Mouse (Mus musculus) myocyte (in vitro differentiated cells): ENCODE results near the gene Zfp36l1. TPM values are rescaled to one million over a fixed set of nuclear protein-coding genes. Genes with fewer than 3 reads are reported as not detected.
A peak's percentile ranks its signal among the peaks of the same experiment; 100 is the strongest.

Source experiments
- H3K27me3 ChIP-seq: one replicate; pipeline ENCODE4 v1.6.1; 2011; ENCODE audit not compliant: control insufficient read depth, insufficient read depth, insufficient read length
- H3K36me3 ChIP-seq: one replicate; pipeline ENCODE4 v1.6.1; 2011; ENCODE audit not compliant: control insufficient read depth, insufficient read depth
- H3K4me2 ChIP-seq: one replicate; pipeline ENCODE4 v1.6.1; 2011; ENCODE audit warnings: low read depth, control low read depth
- H3K4me3 ChIP-seq: one replicate; pipeline ENCODE4 v1.5.1; 2011; ENCODE audit warnings: mild to moderate bottlenecking, control low read depth, moderate library complexity
- H3K79me2 ChIP-seq: one replicate; pipeline ENCODE4 v1.6.1; 2011; ENCODE audit not compliant: control insufficient read depth, insufficient read depth
- H3ac ChIP-seq: one replicate; pipeline ENCODE4 v1.6.1; 2011; ENCODE audit not compliant: control insufficient read depth, insufficient read length
- CEBPB ChIP-seq: IDR thresholded peaks from 2 replicates; pipeline ENCODE4 v1.6.1; 2011; ENCODE audit warnings: mild to moderate bottlenecking, moderate library complexity; ENCODE audit not compliant: poor library complexity, insufficient read depth, severe bottlenecking
- E2F4 ChIP-seq: IDR thresholded peaks from one replicate; pipeline ENCODE4 v1.6.1; 2011; ENCODE audit warnings: mild to moderate bottlenecking, control low read depth, moderate library complexity; ENCODE audit not compliant: insufficient read depth
- MAX ChIP-seq: IDR thresholded peaks from one replicate; pipeline ENCODE4 v1.6.1; 2011; ENCODE audit warnings: low read depth, mild to moderate bottlenecking, control low read depth
- MYOD1 ChIP-seq, 3 experiments: IDR thresholded peaks; one replicate each; pipeline ENCODE4 v1.6.1; 2011; ENCODE audit warnings: control low read depth in 2 of 3, low read depth in 2 of 3, mild to moderate bottlenecking in 2 of 3, moderate library complexity in 1 of 3; ENCODE audit not compliant: insufficient read length in 2 of 3, control insufficient read depth in 1 of 3
- MYOG ChIP-seq, 3 experiments: IDR thresholded peaks; one replicate each; pipeline ENCODE4 v1.6.1; 2011; ENCODE audit warnings: control low read depth in 2 of 3, low read depth in 2 of 3, mild to moderate bottlenecking in 2 of 3; ENCODE audit not compliant: insufficient read length in 2 of 3, control insufficient read depth in 1 of 3, insufficient read depth in 1 of 3
- POLR2A ChIP-seq: IDR thresholded peaks from one replicate; pipeline ENCODE4 v1.6.1; 2011; ENCODE audit warnings: low read depth, mild to moderate bottlenecking, control low read depth, moderate library complexity; ENCODE audit not compliant: insufficient read length
- POLR2AphosphoS2 ChIP-seq: IDR thresholded peaks from one replicate; pipeline ENCODE4 v1.6.1; 2011; ENCODE audit warnings: low read depth, control low read depth; ENCODE audit not compliant: insufficient read length
- REST ChIP-seq: IDR thresholded peaks from one replicate; pipeline ENCODE4 v1.6.1; 2011; ENCODE audit warnings: mild to moderate bottlenecking, control low read depth, moderate library complexity; ENCODE audit not compliant: insufficient read depth, insufficient read length
- SRF ChIP-seq: IDR thresholded peaks from one replicate; pipeline ENCODE4 v1.6.1; 2011; ENCODE audit warnings: low read depth; ENCODE audit not compliant: control insufficient read depth, insufficient read length
- TCF12 ChIP-seq: IDR thresholded peaks from one replicate; pipeline ENCODE4 v1.6.1; 2011; ENCODE audit warnings: mild to moderate bottlenecking, control low read depth; ENCODE audit not compliant: poor library complexity, insufficient read depth, severe bottlenecking
- TCF3 ChIP-seq: IDR thresholded peaks from one replicate; pipeline ENCODE4 v1.6.1; 2011; ENCODE audit warnings: low read depth, control low read depth; ENCODE audit not compliant: insufficient read length
- USF1 ChIP-seq: IDR thresholded peaks from one replicate; pipeline ENCODE4 v1.6.1; 2011; ENCODE audit warnings: low read depth, mild to moderate bottlenecking, control low read depth, moderate library complexity
- polyA plus RNA-seq: library from polyadenylated mRNA; unstranded; fragments of >200 nt; fragmentation: generic; extraction: Trizol; gene quantifications from one replicate; pipeline ENCODE4 v1.2.1, GENCODE M21; 2012; ENCODE audit warnings: missing spikeins

Gene Zfp36l1
- polyA plus RNA-seq, 1 experiment: 35.7 TPM

GRCm38 (mm10) chr12:80116206-80117112 lies 3.6 kb upstream of the Zfp36l1 start:
- Histone ChIP-seq H3K36me3 (no peaks in the 10 kb centered on the region), H3K4me3 (peak overlapping the region; percentile 100), H3K4me2 (peak overlapping the region; percentile 100), H3K27me3 (no peaks in the 10 kb centered on the region), H3K79me2 (peaks cover 14% of the 10 kb centered on the region), H3ac (peak overlapping the region; percentile 78)
- TF ChIP-seq MAX: no peak
- no peak for TF ChIP-seq POLR2A
- TF ChIP-seq USF1: no peak
- TF ChIP-seq REST: no peak
- TF ChIP-seq POLR2AphosphoS2: no peak
- no peak for TF ChIP-seq MYOG (IDR thresholded peaks at IDR 0.05; ENCODE audit: control insufficient read depth in 1 of 3, insufficient read depth in 1 of 3, insufficient read length in 2 of 3, low read depth in 2 of 3)
- TF ChIP-seq CEBPB: no peak
- TF ChIP-seq TCF3: no peak
- TF ChIP-seq E2F4: no peak
- no peak for TF ChIP-seq MYOD1 (IDR thresholded peaks at IDR 0.05; ENCODE audit: control insufficient read depth in 1 of 3, insufficient read length in 2 of 3, low read depth in 2 of 3)
- no peak for TF ChIP-seq TCF12
- no peak for TF ChIP-seq SRF

- H3K27me3 ChIP-seq: no peaks in the 10 kb centered on the region
- peak overlapping the region; percentile 100 for H3K4me3 ChIP-seq
- peak overlapping the region; percentile 100 for H3K4me2 ChIP-seq
- peaks cover 20% of the 10 kb centered on the region for H3K79me2 ChIP-seq
- TF ChIP-seq CEBPB: no peak
- no peak for TF ChIP-seq SRF
- no peak for TF ChIP-seq TCF12
- TF ChIP-seq MYOG (IDR thresholded peaks at IDR 0.05; ENCODE audit: control insufficient read depth in 1 of 3, insufficient read depth in 1 of 3, insufficient read length in 2 of 3, low read depth in 2 of 3): no peak
- no peak for TF ChIP-seq MYOD1 (IDR thresholded peaks at IDR 0.05; ENCODE audit: control insufficient read depth in 1 of 3, insufficient read length in 2 of 3, low read depth in 2 of 3)
- TF ChIP-seq USF1: no peak
- TF ChIP-seq POLR2A: no peak
- no peak for TF ChIP-seq E2F4
- H3K36me3 ChIP-seq: no peaks in the 10 kb centered on the region
- H3ac ChIP-seq: peak overlapping the region; percentile 78
Observed at GRCm38 (mm10) chr12:80115863-80116194, 3.0 kb upstream of the Zfp36l1 start.

DNA sequence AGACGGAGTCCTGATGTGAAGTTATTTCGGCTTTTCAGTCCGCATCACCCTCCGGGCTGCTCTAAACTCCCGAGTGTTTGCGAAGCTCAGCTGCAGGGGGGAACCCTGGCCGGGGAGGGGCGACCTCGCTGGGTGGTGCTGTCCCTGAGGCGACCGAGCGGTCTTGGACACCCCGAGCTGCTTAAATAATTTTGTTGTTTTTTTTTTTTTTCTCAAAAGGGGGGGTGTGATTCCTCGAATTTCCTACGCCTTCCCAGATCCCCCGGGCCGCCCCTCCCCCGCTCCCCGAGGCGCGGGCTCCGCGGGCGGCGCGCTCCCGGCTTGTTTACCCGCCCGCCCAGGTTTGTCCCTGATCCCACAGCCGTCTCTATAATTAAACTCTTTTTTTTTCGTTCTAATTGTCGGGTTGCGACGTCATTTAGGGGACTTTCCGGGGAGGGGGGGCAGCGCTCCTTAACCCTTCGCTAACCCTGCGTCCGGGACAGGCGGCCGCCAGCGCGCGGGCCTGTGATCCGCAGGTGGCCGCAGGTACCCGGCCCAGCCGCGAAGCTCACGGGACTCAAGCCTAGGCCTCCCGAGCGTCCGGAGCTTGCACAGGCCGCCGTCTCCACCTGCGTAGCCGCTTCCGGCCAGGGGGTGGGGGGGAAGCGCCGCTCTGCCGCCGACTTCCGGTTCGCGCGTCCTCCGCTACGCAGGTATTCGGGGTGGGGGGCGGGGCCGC lies 2.5 kb upstream of the Zfp36l1 start:
- H3ac ChIP-seq: peak overlapping the region; percentile 78
- peak overlapping the region; percentile 100 for H3K4me3 ChIP-seq
- peaks cover 25% of the 10 kb centered on the region for H3K79me2 ChIP-seq
- TF ChIP-seq USF1 (no peak), REST (no peak), POLR2AphosphoS2 (peak; percentile 62), MAX (no peak), POLR2A (peak; percentile 56), CEBPB (no peak), MYOG (IDR thresholded peaks at IDR 0.05; ENCODE audit: control insufficient read depth in 1 of 3, insufficient read depth in 1 of 3, insufficient read length in 2 of 3, low read depth in 2 of 3) (peak in 1 of 3 experiments; percentile 56), MYOD1 (IDR thresholded peaks at IDR 0.05; ENCODE audit: control insufficient read depth in 1 of 3, insufficient read length in 2 of 3, low read depth in 2 of 3) (peak in 1 of 3 experiments; percentile 44), E2F4 (no peak), TCF3 (no peak), SRF (no peak)
- peak overlapping the region; percentile 100 for H3K4me2 ChIP-seq
- H3K36me3 ChIP-seq: no peaks in the 10 kb centered on the region
- H3K27me3 ChIP-seq: no peaks in the 10 kb centered on the region

- TF ChIP-seq SRF: no peak
- TF ChIP-seq MYOG (IDR thresholded peaks at IDR 0.05; ENCODE audit: control insufficient read depth in 1 of 3, insufficient read depth in 1 of 3, insufficient read length in 2 of 3, low read depth in 2 of 3): no peak
- TF ChIP-seq REST: no peak
- TF ChIP-seq TCF3: no peak
- TF ChIP-seq TCF12: no peak
- no peaks in the 10 kb centered on the region for H3K36me3 ChIP-seq
- H3K4me2 ChIP-seq: peak overlapping the region; percentile 100
- peak overlapping the region; percentile 100 for H3K4me3 ChIP-seq
- H3ac ChIP-seq: peak overlapping the region; percentile 78
- no peaks in the 10 kb centered on the region for H3K27me3 ChIP-seq
- H3K79me2 ChIP-seq: peaks cover 29% of the 10 kb centered on the region
Observed at GRCm38 (mm10) chr12:80114892-80115141, 2.0 kb upstream of the Zfp36l1 start.
